Mouse (Mus musculus) hindbrain, postnatal 0 days (tissue): ENCODE measurements around the gene Uxs1. TPM values are rescaled to one million over a fixed set of nuclear protein-coding genes. Genes with fewer than 3 reads are reported as not detected.

ENCODE experiments used
- ATAC-seq: fragments of 200-750 bp; cut with Nextera tagmentation; 2 replicates; pipeline ENCODE4 v1.8.0; 2017; ENCODE audit warnings: mild to moderate bottlenecking, moderate TSS enrichment, moderate library complexity
- DNase-seq: peaks from one replicate; pipeline ENCODE4 v3.0.0-alpha.2; 2015; ENCODE audit warnings: low spot score
- H3K27ac ChIP-seq: fragments of 300-500 bp; sonication (generic); 2 replicates; pipeline ENCODE4 v1.5.1; 2014; ENCODE audit warnings: mild to moderate bottlenecking
- H3K27me3 ChIP-seq: fragments of 300-500 bp; sonication (generic); 2 replicates; pipeline ENCODE4 v1.6.1; 2014; ENCODE audit warnings: low read length, mixed read lengths; ENCODE audit not compliant: insufficient read depth
- H3K36me3 ChIP-seq: fragments of 300-500 bp; sonication (generic); 2 replicates; pipeline ENCODE4 v1.6.1; 2014; ENCODE audit warnings: low read length, mixed read lengths; ENCODE audit not compliant: insufficient read depth
- H3K4me1 ChIP-seq: fragments of 300-500 bp; sonication (generic); 2 replicates; pipeline ENCODE4 v1.6.1; 2014; ENCODE audit warnings: antibody characterized with exemption, low read length, mixed read lengths; ENCODE audit not compliant: insufficient read depth
- H3K4me2 ChIP-seq: fragments of 300-500 bp; sonication (generic); 2 replicates; pipeline ENCODE4 v1.6.1; 2014; ENCODE audit warnings: low read depth, mild to moderate bottlenecking, low read length, moderate library complexity, mixed read lengths
- H3K4me3 ChIP-seq: fragments of 300-500 bp; sonication (generic); 2 replicates; pipeline ENCODE4 v1.5.1; 2014; ENCODE audit warnings: low read length
- H3K9ac ChIP-seq: fragments of 300-500 bp; sonication (generic); replicated peaks from 2 replicates; pipeline ENCODE4 v1.6.1; 2014; ENCODE audit warnings: mild to moderate bottlenecking, low read length, moderate library complexity, mixed read lengths
- H3K9me3 ChIP-seq: fragments of 300-500 bp; sonication (generic); 2 replicates; pipeline ENCODE4 v1.6.1; 2016; ENCODE audit warnings: low read length, mixed read lengths
- CTCF ChIP-seq: IDR thresholded peaks from 2 replicates; pipeline ENCODE4 v1.5.1; 2016; ENCODE audit warnings: antibody characterized with exemption, control low read depth, low read depth
- WGBS: fragments of 180-500 bp; shearing (Covaris S2); extraction: QIAGEN DNeasy Blood & Tissue Kit; methylation state at CpG from one replicate; pipeline ENCODE4 v1.1.7; 2014; 5-methylcytosine and 5-hydroxymethylcytosine counted together
- polyA plus RNA-seq: library from polyadenylated mRNA; unstranded; fragments of >200 nt; fragmentation: Nextera tagmentation; extraction: Ambion mirVana; gene quantifications from 2 replicates; pipeline ENCODE4 v1.2.1, GENCODE M21; 2015
- total RNA-seq: library from RNA; depleted of rRNA; stranded (reverse); fragments of >200 nt; gene quantifications from 2 replicates; pipeline ENCODE4 v1.2.3, GENCODE M21; 2014

Uxs1 gene
- total and polyA plus RNA-seq, 2 experiments from 2014 or later, result 17.4 to 22.3 TPM

- Histone ChIP-seq H3K4me3 (no peak overlapping the region), H3K27ac (no peak overlapping the region), H3K9me3 (no peaks in the 10 kb centered on the region), H3K4me1 (no peaks in the 10 kb centered on the region), H3K36me3 (no peaks in the 10 kb centered on the region; the same call in 1 of the 2 replicates), H3K9ac (no peak overlapping the region), H3K4me2 (no peak overlapping the region), H3K27me3 (no peaks in the 10 kb centered on the region)
- no peak for DNase-seq
- no peak for TF ChIP-seq CTCF
- 92% methylated on average over 1 of the region's 1 CpGs for WGBS
- no peak for ATAC-seq
Observed at GRCm38 (mm10) chr1:43803906-43804474, 23.6 kb downstream of the Uxs1 start.

GRCm38 (mm10) chr1:43798048-43798447 lies 29.6 kb downstream of the Uxs1 start:
- Histone ChIP-seq H3K27me3 (no peaks in the 10 kb centered on the region), H3K4me2 (no peak overlapping the region), H3K4me3 (no peak overlapping the region), H3K9ac (no peak overlapping the region), H3K9me3 (no peaks in the 10 kb centered on the region), H3K27ac (no peak overlapping the region), H3K36me3 (peaks cover 3% of the 10 kb centered on the region; the same call in 1 of the 2 replicates), H3K4me1 (no peaks in the 10 kb centered on the region)
- DNase-seq (no peak), ATAC-seq (no peak)
- TF ChIP-seq CTCF, result no peak
- 73% methylated on average over 3 of the region's 3 CpGs for WGBS

GRCm38 (mm10) chr1:43789765-43790164 lies 37.8 kb downstream of the Uxs1 start:
- Histone ChIP-seq H3K27me3 (no peaks in the 10 kb centered on the region), H3K9ac (no peak overlapping the region), H3K27ac (no peak overlapping the region), H3K4me2 (no peak overlapping the region), H3K36me3 (peaks cover 11% of the 10 kb centered on the region; the same call in 1 of the 2 replicates), H3K4me3 (no peak overlapping the region), H3K9me3 (no peaks in the 10 kb centered on the region), H3K4me1 (no peaks in the 10 kb centered on the region)
- ATAC-seq, result no peak
- 89% methylated on average over 2 of the region's 2 CpGs for WGBS
- TF ChIP-seq CTCF, result no peak
- DNase-seq, result no peak

- TF ChIP-seq CTCF, result no peak
- no peaks in the 10 kb centered on the region for H3K4me1 ChIP-seq
- H3K9me3 ChIP-seq, result no peaks in the 10 kb centered on the region
- H3K27me3 ChIP-seq, result no peaks in the 10 kb centered on the region
- ATAC-seq (no peak), DNase-seq (no peak)
- H3K9ac ChIP-seq, result no peak overlapping the region
- H3K4me2 ChIP-seq, result no peak overlapping the region
- H3K27ac ChIP-seq, result no peak overlapping the region
- whole genome bisulfite sequencing, result 90% methylated on average over 5 of the region's 5 CpGs
- H3K36me3 ChIP-seq, result peaks cover 11% of the 10 kb centered on the region; the same call in 1 of the 2 replicates
- H3K4me3 ChIP-seq, result no peak overlapping the region
Observed at GRCm38 (mm10) chr1:43786711-43787110, 40.9 kb downstream of the Uxs1 start.

GRCm38 (mm10) chr1:43785316-43785715 lies 42.3 kb downstream of the Uxs1 start:
- TF ChIP-seq CTCF, result no peak
- H3K27ac ChIP-seq, result no peak overlapping the region
- no peaks in the 10 kb centered on the region for H3K9me3 ChIP-seq
- DNase-seq, result no peak
- 94% methylated on average over 5 of the region's 5 CpGs for WGBS
- H3K4me2 ChIP-seq, result no peak overlapping the region
- no peak for ATAC-seq
- no peak overlapping the region for H3K9ac ChIP-seq
- H3K27me3 ChIP-seq, result no peaks in the 10 kb centered on the region
- peaks cover 11% of the 10 kb centered on the region; the same call in 1 of the 2 replicates for H3K36me3 ChIP-seq
- no peak overlapping the region for H3K4me3 ChIP-seq
- no peaks in the 10 kb centered on the region for H3K4me1 ChIP-seq

GRCm38 (mm10) chr1:43783186-43783585 lies 44.4 kb downstream of the Uxs1 start:
- no peak for TF ChIP-seq CTCF
- Histone ChIP-seq H3K27me3 (no peaks in the 10 kb centered on the region), H3K9ac (no peak overlapping the region), H3K9me3 (no peaks in the 10 kb centered on the region), H3K36me3 (peaks cover 20% of the 10 kb centered on the region), H3K4me2 (no peak overlapping the region), H3K4me1 (no peaks in the 10 kb centered on the region), H3K4me3 (no peak overlapping the region), H3K27ac (no peak overlapping the region)
- DNase-seq (no peak), ATAC-seq (no peak)
- 92% methylated on average over 3 of the region's 3 CpGs for WGBS

GRCm38 (mm10) chr1:43782680-43783079 lies 44.9 kb downstream of the Uxs1 start:
- H3K4me1 ChIP-seq, result no peaks in the 10 kb centered on the region
- DNase-seq (no peak), ATAC-seq (no peak; the same call in 1 of the 2 replicates)
- WGBS, result 52% methylated on average over 3 of the region's 3 CpGs
- H3K27ac ChIP-seq, result no peak overlapping the region
- TF ChIP-seq CTCF, result no peak
- no peak overlapping the region for H3K4me2 ChIP-seq
- H3K9ac ChIP-seq, result no peak overlapping the region
- no peaks in the 10 kb centered on the region for H3K27me3 ChIP-seq
- peaks cover 20% of the 10 kb centered on the region for H3K36me3 ChIP-seq
- H3K9me3 ChIP-seq, result no peaks in the 10 kb centered on the region
- no peak overlapping the region for H3K4me3 ChIP-seq
